Mouse (Mus musculus) lung, embryonic 16.5 days (tissue): ENCODE measurements around the gene Pald1. TPM values are rescaled to one million over a fixed set of nuclear protein-coding genes. Genes with fewer than 3 reads are reported as not detected.

Experiments
- ATAC-seq: fragments of 200-750 bp; cut with Nextera tagmentation; 2 replicates; pipeline ENCODE4 v1.8.0; 2017; ENCODE audit warnings: low read depth, mild to moderate bottlenecking, moderate library complexity
- H3K27ac ChIP-seq: fragments of 300-500 bp; sonication (generic); 2 replicates; pipeline ENCODE4 v1.5.1; 2014; ENCODE audit warnings: mild to moderate bottlenecking, control low read depth, low read length
- H3K27me3 ChIP-seq: fragments of 300-500 bp; sonication (generic); 2 replicates; pipeline ENCODE4 v1.6.1; 2014; ENCODE audit warnings: low read depth, low read length, mixed read lengths; ENCODE audit not compliant: control insufficient read depth, insufficient read depth
- H3K36me3 ChIP-seq: fragments of 300-500 bp; sonication (generic); 2 replicates; pipeline ENCODE4 v1.6.1; 2014; ENCODE audit warnings: low read length; ENCODE audit not compliant: control insufficient read depth, insufficient read depth
- H3K4me1 ChIP-seq: fragments of 300-500 bp; sonication (generic); replicated peaks from 2 replicates; pipeline ENCODE4 v1.6.1; 2014; ENCODE audit warnings: low read length, mixed read lengths; ENCODE audit not compliant: control insufficient read depth, insufficient read depth
- H3K4me2 ChIP-seq: fragments of 300-500 bp; sonication (generic); 2 replicates; pipeline ENCODE4 v1.6.1; 2014; ENCODE audit warnings: low read depth, low read length, control low read depth
- H3K4me3 ChIP-seq: fragments of 300-500 bp; sonication (generic); 2 replicates; pipeline ENCODE4 v1.5.1; 2014; ENCODE audit warnings: mild to moderate bottlenecking, low read length, control low read depth
- H3K9ac ChIP-seq: fragments of 300-500 bp; sonication (generic); 2 replicates; pipeline ENCODE4 v1.6.1; 2014; ENCODE audit warnings: low read length, control low read depth
- H3K9me3 ChIP-seq: fragments of 300-500 bp; sonication (generic); 2 replicates; pipeline ENCODE4 v1.6.1; 2016; ENCODE audit warnings: low read length; ENCODE audit not compliant: control insufficient read depth
- WGBS: fragments of 180-500 bp; shearing (Covaris S2); extraction: QIAGEN DNeasy Blood & Tissue Kit; methylation state at CpG from one replicate; pipeline ENCODE4 v1.1.7; 2014; 5-methylcytosine and 5-hydroxymethylcytosine counted together
- polyA plus RNA-seq: library from polyadenylated mRNA; unstranded; fragments of >200 nt; fragmentation: Nextera tagmentation; extraction: Ambion mirVana; gene quantifications from 2 replicates; pipeline ENCODE4 v1.2.1, GENCODE M21; 2015

Pald1 gene
- polyA plus RNA-seq, 1 experiment from 2014 or later = 49.4 TPM

DNA sequence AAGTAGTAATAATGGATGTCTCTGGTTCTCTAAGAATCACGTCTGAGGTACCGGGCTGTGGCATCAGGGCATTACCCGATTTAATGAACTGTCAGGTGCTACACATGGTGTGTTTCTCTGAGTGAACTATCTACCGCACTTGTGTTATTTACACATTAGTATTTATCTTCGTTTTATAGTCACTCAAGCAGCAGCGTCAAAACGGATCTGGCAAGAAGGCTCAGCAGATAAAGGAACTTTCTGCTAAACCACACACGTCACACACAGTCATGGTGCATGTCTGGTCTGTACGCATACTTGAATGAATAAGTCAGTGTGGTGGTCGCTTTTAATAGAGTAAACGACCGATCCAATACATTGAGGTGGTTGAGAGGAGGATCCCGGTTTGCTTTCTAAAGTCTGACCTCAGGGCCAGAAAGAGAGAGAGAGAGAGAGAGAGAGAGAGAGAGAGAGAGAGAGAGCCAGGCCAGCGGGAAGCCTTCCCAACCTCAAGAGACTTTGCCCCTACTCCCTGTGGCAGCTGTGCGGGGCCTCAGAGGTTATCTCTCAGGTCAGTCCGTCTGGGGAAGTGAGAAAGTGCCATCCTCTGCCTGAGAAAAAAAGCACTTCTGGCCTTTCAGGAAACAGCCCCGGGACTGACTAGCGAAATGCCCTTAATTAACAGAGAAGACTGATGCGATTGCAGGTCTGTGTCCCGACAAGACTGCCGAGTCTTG is 29.7 kb upstream of the Pald1 start:
- H3K9ac ChIP-seq = no peak overlapping the region
- ATAC-seq = no peak
- WGBS = 16% methylated on average over 21 of the region's 21 CpGs
- no peak overlapping the region for H3K4me2 ChIP-seq
- no peaks in the 10 kb centered on the region for H3K9me3 ChIP-seq
- H3K4me3 ChIP-seq = no peak overlapping the region
- H3K4me1 ChIP-seq = no peaks in the 10 kb centered on the region
- H3K36me3 ChIP-seq = no peaks in the 10 kb centered on the region
- peaks cover 23% of the 10 kb centered on the region for H3K27me3 ChIP-seq
- H3K27ac ChIP-seq = no peak overlapping the region

DNA sequence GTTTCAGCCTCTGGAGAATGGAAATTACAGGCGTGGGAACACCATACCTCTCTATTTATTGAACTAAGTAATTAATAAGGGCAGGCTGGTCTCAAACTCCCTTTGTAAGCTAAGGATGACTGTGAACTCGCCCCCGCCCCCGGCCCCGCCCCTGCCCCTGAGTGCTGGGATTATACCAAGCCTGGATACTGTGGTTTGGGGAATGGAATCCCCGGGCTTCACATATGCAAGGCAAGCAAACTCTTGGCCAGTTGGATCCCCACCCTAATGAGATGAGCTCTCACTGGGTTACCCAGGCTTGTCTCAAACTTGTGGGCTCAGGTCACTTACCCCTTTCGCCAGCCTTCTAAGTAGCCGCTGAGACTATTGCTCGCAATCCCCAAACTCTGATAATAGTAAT is 26.9 kb upstream of the Pald1 start:
- WGBS = 34% methylated on average over 9 of the region's 9 CpGs
- ATAC-seq = no peak

DNA sequence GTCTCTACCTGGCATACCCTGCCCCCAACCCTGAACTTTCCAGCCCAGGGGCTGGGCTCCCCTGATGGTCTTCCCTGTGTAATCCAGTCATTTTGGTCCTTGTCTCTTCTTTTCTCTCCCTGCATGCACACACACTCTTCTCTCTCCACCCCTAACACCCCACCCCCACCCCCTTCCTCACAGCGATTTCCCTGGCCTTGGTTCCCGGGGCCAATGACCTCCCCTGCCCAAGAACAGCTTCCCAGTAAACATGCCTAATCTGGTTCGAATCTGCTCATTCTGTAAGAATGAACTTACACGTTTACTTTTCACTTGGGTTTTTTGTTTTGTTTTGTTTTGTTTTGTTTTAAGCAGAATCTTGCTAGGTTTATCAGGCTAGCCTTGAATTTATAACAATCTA is 26.4 kb upstream of the Pald1 start:
- ATAC-seq = no peak
- H3K36me3 ChIP-seq = no peaks in the 10 kb centered on the region
- H3K27ac ChIP-seq = no peak overlapping the region
- WGBS = 9% methylated on average over 4 of the region's 4 CpGs
- peaks cover under 1% of the 10 kb centered on the region; the same call in 1 of the 2 replicates for H3K27me3 ChIP-seq
- H3K4me2 ChIP-seq = no peak overlapping the region
- no peak overlapping the region for H3K4me3 ChIP-seq
- no peak overlapping the region for H3K9ac ChIP-seq
- H3K9me3 ChIP-seq = no peaks in the 10 kb centered on the region
- no peaks in the 10 kb centered on the region for H3K4me1 ChIP-seq

More for the DNA sequence above, 26.9 kb upstream of the Pald1 start:
- Histone ChIP-seq H3K9me3 (no peaks in the 10 kb centered on the region), H3K27me3 (peaks cover 3% of the 10 kb centered on the region; the same call in 1 of the 2 replicates), H3K4me3 (no peak overlapping the region), H3K4me1 (no peaks in the 10 kb centered on the region), H3K4me2 (no peak overlapping the region), H3K36me3 (no peaks in the 10 kb centered on the region), H3K27ac (no peak overlapping the region), H3K9ac (no peak overlapping the region)

DNA sequence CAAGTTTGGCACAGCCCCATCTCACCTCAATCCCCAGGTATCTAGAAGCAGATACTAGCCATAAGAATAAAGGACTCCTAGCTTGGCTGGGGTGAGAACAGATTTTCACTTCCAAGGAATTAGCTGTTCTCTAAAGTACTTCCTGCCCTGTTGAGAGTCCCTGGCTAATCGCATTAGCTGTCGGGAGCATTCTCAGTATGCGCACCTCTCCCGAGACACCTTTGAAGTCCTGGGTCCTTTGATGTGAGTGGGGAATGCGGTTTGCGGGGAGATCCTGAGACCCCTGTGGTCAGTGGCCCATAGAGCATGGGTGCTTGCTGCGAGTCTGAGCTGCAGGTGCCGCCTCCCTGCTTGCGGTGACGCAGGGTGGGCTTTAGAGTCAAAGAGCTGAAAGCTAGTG is 22.6 kb upstream of the Pald1 start:
- Histone ChIP-seq H3K4me3 (no peak overlapping the region), H3K9me3 (no peaks in the 10 kb centered on the region), H3K27me3 (no peaks in the 10 kb centered on the region), H3K27ac (no peak overlapping the region), H3K4me1 (no peaks in the 10 kb centered on the region; the same call in 1 of the 2 replicates), H3K9ac (no peak overlapping the region), H3K36me3 (no peaks in the 10 kb centered on the region), H3K4me2 (peak overlapping the region; percentile 2; the same call in 1 of the 2 replicates)
- WGBS = 10% methylated on average over 10 of the region's 10 CpGs
- no peak for ATAC-seq

GRCm38 (mm10) chr10:61402911-61403310 is 19.6 kb upstream of the Pald1 start:
- H3K27me3 ChIP-seq = no peaks in the 10 kb centered on the region
- H3K9ac ChIP-seq = no peak overlapping the region
- no peaks in the 10 kb centered on the region for H3K36me3 ChIP-seq
- WGBS = 55% methylated on average over 2 of the region's 2 CpGs
- H3K27ac ChIP-seq = no peak overlapping the region
- H3K4me1 ChIP-seq = no peaks in the 10 kb centered on the region; the same call in 1 of the 2 replicates
- no peak overlapping the region for H3K4me3 ChIP-seq
- H3K9me3 ChIP-seq = no peaks in the 10 kb centered on the region
- no peak for ATAC-seq
- H3K4me2 ChIP-seq = no peak overlapping the region

DNA sequence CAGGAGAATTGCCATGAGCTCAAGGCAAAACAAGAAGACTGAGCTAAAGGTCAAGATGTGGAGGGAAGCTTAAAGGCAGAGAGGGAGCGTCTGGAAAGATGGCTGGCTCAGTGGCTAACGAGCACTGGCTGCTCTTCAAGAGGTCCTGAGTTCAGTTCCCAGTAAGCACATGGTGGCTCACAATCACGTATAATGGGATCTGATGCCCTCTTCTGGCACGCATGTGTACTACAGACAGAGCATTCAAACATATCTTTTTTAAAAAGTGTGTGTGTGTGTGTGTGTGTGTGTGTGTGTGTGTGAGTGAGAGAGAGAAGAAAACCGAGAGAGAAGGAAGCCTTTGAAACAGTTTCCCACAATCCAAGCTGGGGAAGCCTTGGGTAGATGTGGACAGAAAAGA is 19.1 kb upstream of the Pald1 start:
- 66% methylated on average over 5 of the region's 5 CpGs for WGBS

GRCm38 (mm10) chr10:61400407-61400806 is 17.1 kb upstream of the Pald1 start:
- WGBS = 82% methylated on average over 5 of the region's 5 CpGs
- no peaks in the 10 kb centered on the region; the same call in 1 of the 2 replicates for H3K4me1 ChIP-seq
- no peak overlapping the region for H3K4me2 ChIP-seq
- no peaks in the 10 kb centered on the region for H3K27me3 ChIP-seq
- H3K9ac ChIP-seq = no peak overlapping the region
- no peaks in the 10 kb centered on the region for H3K9me3 ChIP-seq
- H3K4me3 ChIP-seq = no peak overlapping the region
- H3K27ac ChIP-seq = no peak overlapping the region
- no peak for ATAC-seq
- H3K36me3 ChIP-seq = no peaks in the 10 kb centered on the region

More for the DNA sequence above, 19.1 kb upstream of the Pald1 start:
- ATAC-seq = no peak
- Histone ChIP-seq H3K9ac (no peak overlapping the region), H3K4me2 (no peak overlapping the region), H3K9me3 (no peaks in the 10 kb centered on the region), H3K4me1 (no peaks in the 10 kb centered on the region; the same call in 1 of the 2 replicates), H3K27ac (no peak overlapping the region), H3K4me3 (no peak overlapping the region), H3K27me3 (no peaks in the 10 kb centered on the region), H3K36me3 (no peaks in the 10 kb centered on the region)

GRCm38 (mm10) chr10:61399156-61399734 is 15.9 kb upstream of the Pald1 start:
- Histone ChIP-seq H3K4me3 (no peak overlapping the region), H3K9ac (peak overlapping the region; percentile 46; the same call in 1 of the 2 replicates), H3K4me1 (peaks cover 5% of the 10 kb centered on the region; the same call in 1 of the 2 replicates), H3K27ac (no peak overlapping the region), H3K9me3 (no peaks in the 10 kb centered on the region), H3K4me2 (no peak overlapping the region), H3K27me3 (no peaks in the 10 kb centered on the region), H3K36me3 (no peaks in the 10 kb centered on the region)
- 23% methylated on average over 13 of the region's 13 CpGs for WGBS
- ATAC-seq = peak; percentile 83

DNA sequence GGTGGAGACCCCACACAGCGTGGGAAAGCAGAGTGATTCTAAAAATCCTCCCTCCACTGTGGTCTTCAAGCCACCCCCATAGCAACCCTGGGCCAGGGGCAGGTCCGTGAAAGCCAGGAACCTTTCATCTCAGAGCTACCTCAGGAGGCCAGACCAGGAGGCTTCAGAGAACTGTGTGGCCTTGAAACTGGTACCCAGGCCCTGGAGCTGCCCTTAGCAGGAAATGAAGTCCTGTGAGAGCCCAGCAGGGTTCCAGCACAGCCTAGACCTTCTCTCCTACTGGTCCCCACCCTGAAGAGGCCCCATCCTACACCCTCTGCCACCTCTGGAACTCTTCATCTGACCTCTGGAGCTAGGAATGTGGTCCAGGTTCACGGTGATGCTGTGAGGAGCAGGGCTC is 14.8 kb upstream of the Pald1 start:
- ATAC-seq = no peak

More for the DNA sequence above, 14.8 kb upstream of the Pald1 start:
- H3K27ac ChIP-seq = no peak overlapping the region
- H3K4me2 ChIP-seq = no peak overlapping the region
- no peak overlapping the region for H3K4me3 ChIP-seq
- H3K27me3 ChIP-seq = no peaks in the 10 kb centered on the region
- no peaks in the 10 kb centered on the region for H3K9me3 ChIP-seq
- H3K4me1 ChIP-seq = peaks cover 5% of the 10 kb centered on the region; the same call in 1 of the 2 replicates
- H3K9ac ChIP-seq = no peak overlapping the region
- 38% methylated on average over 3 of the region's 3 CpGs for WGBS
- no peaks in the 10 kb centered on the region for H3K36me3 ChIP-seq
